ENCODE assay signal across 9 mouse cellular contexts in the genomic region with DNA sequence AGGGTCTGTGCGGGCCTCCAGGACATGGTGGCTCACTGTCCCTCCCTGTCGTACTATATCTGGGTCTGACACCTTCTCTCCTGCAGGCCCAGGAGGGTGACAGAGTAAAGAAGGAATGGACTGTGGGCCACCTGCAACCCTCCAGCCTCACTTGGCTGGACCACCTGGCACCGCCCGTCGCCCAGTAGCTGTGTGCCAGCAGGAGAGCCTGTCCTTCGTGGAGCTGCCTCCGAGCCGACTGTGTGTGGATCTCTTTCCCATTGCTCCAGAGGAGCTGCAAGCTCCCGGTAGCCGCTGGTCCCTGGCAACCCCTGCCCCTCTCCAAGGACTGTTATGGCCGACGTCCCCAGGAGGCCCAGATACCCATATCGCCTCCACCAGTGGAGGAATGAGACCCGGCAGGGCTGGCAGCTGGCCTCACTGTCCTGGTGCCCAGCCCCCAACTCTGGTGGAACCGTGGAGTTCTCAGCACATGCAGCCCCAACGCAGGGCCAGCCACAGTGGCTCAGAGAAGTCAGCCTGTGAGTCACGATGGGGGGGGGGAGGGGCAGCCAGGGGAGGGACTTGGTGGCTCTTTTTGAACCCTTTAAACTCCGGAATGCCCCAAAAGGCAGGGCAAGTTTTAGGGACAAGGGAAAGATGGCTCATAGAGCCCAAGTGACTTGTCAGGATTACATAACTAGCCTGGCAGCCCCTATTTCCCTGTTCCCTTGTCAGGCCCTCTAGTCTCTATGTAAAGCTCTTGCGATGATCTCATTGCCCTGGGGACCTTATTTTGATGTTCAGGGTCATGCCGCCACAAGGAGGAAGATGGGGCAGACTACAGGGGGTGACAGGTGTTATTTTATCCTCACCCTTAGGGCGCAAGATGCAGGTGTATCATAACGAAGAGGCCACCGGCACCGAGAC. TPM values are rescaled to one million over a fixed set of nuclear protein-coding genes. Genes with fewer than 3 reads are reported as not detected.
DNase-seq lines count a peak whose midpoint lies in the region; ATAC-seq and TF ChIP-seq lines count a peak whose summit lies in the region.
"Had no signal": no experiment of that assay in that cellular context is flagged by ENCODE, and none has a peak within 500 bp of the region (broad histone marks: within the 10 kb centered on the region; RNA-seq: fewer than 3 reads in every experiment).

No protein-coding gene starts in this region.

- H3K36me3 ChIP-seq in intestine, embryonic 15.5 days: 0 out of 2 replicates have a peak, but pooled peaks cover 4% of the 10 kb centered on the region
- no peaks in the 10 kb centered on the region for H3K36me3 ChIP-seq in stomach, postnatal 0 days (ENCODE audit: control insufficient read depth, insufficient read depth, low read length)

- peak overlapping the region; percentile 77 for H3K4me2 ChIP-seq in intestine, embryonic 15.5 days (replicated peaks)
- H3K4me2 ChIP-seq in stomach, postnatal 0 days (replicated peaks; ENCODE audit: low read depth): peak overlapping the region; percentile 65

- DNase-seq in cerebellum, postnatal 25 days: peak; percentile 24 to 33
- DNase-seq in cerebellum, adult 9-10 months: no peak
- peak; percentile 44 for DNase-seq in urinary bladder, postnatal 14 days (ENCODE audit: low spot score)
- DNase-seq in urinary bladder, postnatal 4 days (ENCODE audit: low spot score in 2 of 2): no peak
- DNase-seq in stomach, postnatal 0 days (ENCODE audit: low spot score): peak; percentile 66
- DNase-seq in spleen, postnatal 14 days (ENCODE audit: low spot score in 2 of 2): no peak
- DNase-seq in left cerebral cortex, adult 8-10 months (ENCODE audit: low spot score in 2 of 2): no peak
- DNase-seq: lung, postnatal 36 days had no signal

- TF ChIP-seq EP300 in stomach, postnatal 0 days (optimal IDR thresholded peaks at IDR 0.05): no peak

- H3K27me3 ChIP-seq in intestine, embryonic 15.5 days (replicated peaks): peaks cover 22% of the 10 kb centered on the region
- no peaks in the 10 kb centered on the region for H3K27me3 ChIP-seq in stomach, postnatal 0 days (ENCODE audit: control insufficient read depth, insufficient read depth, low read length)

- 0 out of 2 replicates have a peak overlapping the region, but pooled peaks have one; percentile 4 for H3K27ac ChIP-seq in intestine, embryonic 15.5 days
- H3K27ac ChIP-seq in stomach, postnatal 0 days (replicated peaks): 0 out of 2 replicates have a peak overlapping the region, but pooled peaks have one; percentile 35

- no peak for ATAC-seq in intestine, embryonic 15.5 days
- ATAC-seq in stomach, postnatal 0 days (ENCODE audit: low FRiP score, low TSS enrichment): no peak

- H3K4me1 ChIP-seq in intestine, embryonic 15.5 days (replicated peaks): peaks cover 64% of the 10 kb centered on the region
- H3K4me1 ChIP-seq in stomach, postnatal 0 days (replicated peaks; ENCODE audit: control insufficient read depth, insufficient read depth): peaks cover 22% of the 10 kb centered on the region

- no peak overlapping the region for H3K4me3 ChIP-seq in intestine, embryonic 15.5 days (replicated peaks)
- H3K4me3 ChIP-seq in stomach, postnatal 0 days (ENCODE audit: low read depth, low read length): 0 out of 2 replicates have a peak overlapping the region, but pooled peaks have one; percentile 2

- whole genome bisulfite sequencing in intestine, embryonic 15.5 days: 37% methylated on average over 24 of the region's 24 CpGs
- 37% methylated on average over 24 of the region's 24 CpGs for WGBS in stomach, postnatal 0 days

- TF ChIP-seq CTCF in stomach, postnatal 0 days (IDR thresholded peaks at IDR 0.05; ENCODE audit: low read depth): no peak

- 0 out of 2 replicates have a peak overlapping the region, but pooled peaks have one; percentile 6 for H3K9ac ChIP-seq in intestine, embryonic 15.5 days
- H3K9ac ChIP-seq in stomach, postnatal 0 days (ENCODE audit: low read length): peak overlapping the region; percentile 48; the same call in 1 of the 2 replicates

- H3K9me3 ChIP-seq in intestine, embryonic 15.5 days: no peaks in the 10 kb centered on the region
- H3K9me3 ChIP-seq in stomach, postnatal 0 days (ENCODE audit: control insufficient read depth, low read length): no peaks in the 10 kb centered on the region

RNA-seq across cellular contexts. Expression of a gene that starts 7.0 kb away (rescaled TPM):
- polyA plus RNA-seq in intestine, embryonic 15.5 days (2015; fragmentation: Nextera tagmentation; extraction: Ambion mirVana): 16.3 and 17.8 TPM in 2 replicates
- polyA plus RNA-seq in stomach, postnatal 0 days (2015; fragmentation: Nextera tagmentation; extraction: Ambion mirVana): 6.6 and 9.2 TPM in 2 replicates
- total RNA-seq in left cerebral cortex, adult 8-10 months (2022): 10 to 100 TPM; 13.7 to 18.3 (median 15.8) TPM

RNA-seq across cellular contexts. Expression of a gene that starts 32.6 kb away (rescaled TPM):
- polyA plus RNA-seq in intestine, embryonic 15.5 days (2015; fragmentation: Nextera tagmentation; extraction: Ambion mirVana): 3.9 and 5.1 TPM in 2 replicates
- polyA plus RNA-seq in stomach, postnatal 0 days (2015; fragmentation: Nextera tagmentation; extraction: Ambion mirVana): 1.8 and 2.3 TPM in 2 replicates
- 1 to 10 TPM; 3.3 to 5.0 (median 4.1) TPM for total RNA-seq in left cerebral cortex, adult 8-10 months (2022)

RNA-seq across cellular contexts. Expression of a gene that starts 54.7 kb away (rescaled TPM):
- 6.7 and 7.2 TPM in 2 replicates for polyA plus RNA-seq in intestine, embryonic 15.5 days (2015; fragmentation: Nextera tagmentation; extraction: Ambion mirVana)
- polyA plus RNA-seq in stomach, postnatal 0 days (2015; fragmentation: Nextera tagmentation; extraction: Ambion mirVana): 3.9 and 4.9 TPM in 2 replicates
- total RNA-seq in left cerebral cortex, adult 8-10 months (2022): 1 to 10 TPM in 3 of 4 experiments, under 1 TPM in 1; 0.98 to 1.7 (median 1.2) TPM

Comparison
In these comparisons a context has a peak if more than half of its experiments do, and no peak if none do; other contexts are left out.
1. DNase-seq: peak in cerebellum, postnatal 25 days (2 of 2), urinary bladder, postnatal 14 days (single experiment) and stomach, postnatal 0 days (single experiment); none in cerebellum, adult 9-10 months (single experiment), urinary bladder, postnatal 4 days (0 of 2), spleen, postnatal 14 days (0 of 2) and left cerebral cortex, adult 8-10 months (0 of 2).